Mouse (Mus musculus) forelimb bud, embryonic 11.5 days (tissue): ENCODE measurements around the gene Sap30bp.
A peak's percentile ranks its signal among the peaks of the same experiment; 100 is the strongest.

Experiments
- DNase-seq: peaks from one replicate; pipeline ENCODE4 v3.0.0-alpha.2; 2012; ENCODE audit warnings: low read depth, low spot score

The Sap30bp gene

DNA sequence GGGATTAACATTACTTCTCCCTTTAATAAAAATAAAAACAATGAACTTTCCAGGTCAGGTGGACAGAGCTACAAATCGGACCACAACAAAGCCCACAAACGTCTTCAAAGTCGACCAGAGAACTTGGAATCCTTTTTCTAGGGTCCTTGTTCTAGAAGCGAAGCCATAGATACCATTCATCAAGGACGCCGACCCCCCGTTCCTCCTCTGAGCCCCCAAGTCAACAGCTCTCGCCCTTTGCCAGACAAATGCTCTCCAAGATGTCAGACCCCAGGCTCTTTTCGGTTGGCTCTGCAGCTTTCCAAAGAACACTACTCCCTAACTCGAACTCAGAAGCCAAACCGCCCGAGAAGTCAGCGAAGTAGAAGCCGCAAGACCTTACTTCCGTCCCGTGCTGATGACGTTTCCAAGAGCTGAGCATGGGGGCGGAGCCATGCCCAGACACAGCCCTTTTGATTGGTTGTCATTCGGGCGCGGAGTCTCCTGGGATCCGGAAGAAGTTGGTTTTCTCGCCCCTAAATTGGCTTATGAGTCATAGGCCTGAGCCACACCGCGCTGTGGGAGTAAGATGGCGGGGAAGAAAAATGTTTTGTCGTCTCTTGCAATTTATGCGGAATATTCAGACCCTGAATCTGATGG lies at the start of gene Sap30bp, which contains the start of gene Recql5:
Sap30bp (plus strand) TSS at position 175 of the 639 bp plus-strand sequence.
Recql5 (minus strand) TSS at position 370 of the 639 bp plus-strand sequence.
- peak; percentile 99 for DNase-seq

DNA sequence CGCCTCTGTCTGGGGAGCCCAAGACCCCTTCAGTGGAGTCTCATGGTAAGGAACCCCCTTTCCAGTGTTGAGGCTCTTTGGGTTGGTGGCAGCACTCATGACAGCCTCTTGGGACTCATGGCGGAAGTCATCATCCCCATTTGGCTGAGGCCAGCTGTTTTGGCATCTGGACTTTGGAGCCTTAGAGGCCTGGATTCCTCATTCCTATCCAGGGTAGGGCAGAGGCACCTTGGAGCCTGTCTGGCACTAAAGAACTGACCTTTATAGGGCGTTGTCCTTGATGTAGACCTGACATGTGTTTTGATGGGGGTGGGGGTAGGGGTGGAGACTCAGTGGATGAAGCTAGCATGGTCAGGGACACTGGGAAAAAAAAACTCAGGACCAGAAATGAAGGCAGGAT lies 48.7 kb upstream of the Sap30bp start:
- no peak for DNase-seq

DNA sequence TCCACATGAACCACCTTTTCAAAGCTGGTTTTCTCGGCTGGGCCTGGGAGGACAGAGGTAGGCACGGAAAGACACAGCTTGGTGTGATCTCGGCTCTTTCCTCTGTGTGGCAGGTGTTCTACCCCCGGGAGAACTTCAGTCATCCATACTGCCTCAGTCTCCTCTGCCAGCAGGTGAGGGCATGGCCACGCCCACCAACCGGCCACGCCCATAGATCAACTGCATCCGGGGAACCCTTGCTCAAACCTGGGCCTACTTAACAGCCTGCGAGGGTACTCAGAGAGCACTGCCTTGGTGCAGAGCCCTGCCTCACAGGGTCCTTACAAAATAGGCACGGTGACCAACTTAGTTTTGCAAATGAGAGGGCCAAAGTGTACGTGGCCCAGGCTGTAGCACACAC lies 47.8 kb upstream of the Sap30bp start:
- no peak for DNase-seq

DNA sequence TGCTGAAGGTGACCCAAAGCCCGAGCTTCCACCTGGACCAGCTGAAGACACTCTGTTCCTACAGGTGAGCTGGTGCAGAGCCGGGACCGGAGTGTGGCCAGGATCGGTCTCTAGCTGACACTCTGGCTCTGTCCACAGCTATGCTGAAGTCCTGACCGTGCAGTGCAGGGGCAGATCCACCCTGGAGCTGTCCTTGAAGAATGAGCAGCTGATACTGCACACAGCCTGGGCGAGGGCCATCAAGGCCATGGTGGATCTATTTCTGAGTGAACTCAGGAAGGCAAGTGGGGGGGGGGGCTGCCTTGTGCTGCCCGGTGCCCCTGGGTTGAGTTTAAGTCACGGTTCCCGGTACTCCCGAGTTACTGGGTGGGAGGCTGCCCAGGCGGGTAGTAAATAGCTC lies 46.6 kb upstream of the Sap30bp start:
- no peak for DNase-seq

DNA sequence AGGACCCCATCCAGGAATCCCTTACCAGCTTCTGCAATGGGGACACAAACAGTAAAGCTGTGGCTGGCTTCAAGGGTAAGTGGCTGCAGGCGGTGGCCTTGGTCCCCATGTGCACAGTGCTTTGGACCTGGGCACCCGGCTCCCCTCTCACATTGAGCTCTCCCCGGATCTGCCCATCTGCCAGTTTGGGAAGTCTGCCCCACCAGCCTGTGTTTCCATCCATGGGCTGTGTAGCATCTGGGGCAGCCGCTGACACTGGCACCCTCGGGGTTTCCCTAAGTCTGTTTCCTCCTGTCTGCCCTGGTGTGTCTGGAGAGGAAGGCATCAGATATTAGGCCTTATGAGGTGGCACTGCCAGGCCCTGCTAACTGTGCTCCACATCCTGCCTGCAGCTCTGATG lies 45.1 kb upstream of the Sap30bp start:
- no peak for DNase-seq

DNA sequence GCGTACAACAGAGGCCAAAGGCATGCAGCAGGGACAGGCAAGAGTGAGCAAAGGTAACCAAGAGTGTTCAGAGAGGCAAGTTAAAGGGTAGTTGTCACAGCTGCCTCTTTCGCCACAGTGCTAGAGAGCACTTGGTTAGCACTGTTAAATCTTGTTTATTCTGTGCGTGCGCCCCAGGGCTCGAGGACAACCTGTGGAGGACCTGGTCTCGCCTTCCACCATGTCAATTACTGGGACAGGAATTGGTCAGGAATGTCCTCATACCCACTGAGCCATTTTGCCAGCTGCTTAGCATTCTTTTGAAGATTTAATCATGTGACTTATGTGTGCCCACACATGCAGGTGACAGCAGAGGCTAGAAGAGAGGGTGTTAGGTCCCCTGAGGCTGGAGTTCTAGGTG lies 43.9 kb upstream of the Sap30bp start:
- no peak for DNase-seq

DNA sequence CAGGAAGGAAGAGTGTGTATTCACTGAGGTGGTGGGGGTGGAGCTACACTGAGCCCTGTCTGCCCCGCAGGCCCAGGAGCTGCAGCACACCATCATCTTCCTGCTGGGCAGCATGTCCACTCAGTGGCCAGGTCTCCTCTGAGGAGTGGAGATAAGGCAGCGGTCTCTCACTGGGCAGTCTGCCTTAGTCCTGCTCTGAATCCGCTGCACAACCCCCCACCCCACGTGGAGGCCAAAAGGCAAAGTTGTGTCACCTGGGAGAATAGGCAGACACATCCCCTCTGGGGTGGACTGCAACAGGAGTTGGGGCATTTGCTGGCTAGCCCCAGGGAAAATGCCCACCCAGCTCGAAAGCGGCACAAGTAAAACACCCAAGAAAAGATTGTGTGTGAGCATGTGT lies 40.9 kb upstream of the Sap30bp start:
- no peak for DNase-seq

DNA sequence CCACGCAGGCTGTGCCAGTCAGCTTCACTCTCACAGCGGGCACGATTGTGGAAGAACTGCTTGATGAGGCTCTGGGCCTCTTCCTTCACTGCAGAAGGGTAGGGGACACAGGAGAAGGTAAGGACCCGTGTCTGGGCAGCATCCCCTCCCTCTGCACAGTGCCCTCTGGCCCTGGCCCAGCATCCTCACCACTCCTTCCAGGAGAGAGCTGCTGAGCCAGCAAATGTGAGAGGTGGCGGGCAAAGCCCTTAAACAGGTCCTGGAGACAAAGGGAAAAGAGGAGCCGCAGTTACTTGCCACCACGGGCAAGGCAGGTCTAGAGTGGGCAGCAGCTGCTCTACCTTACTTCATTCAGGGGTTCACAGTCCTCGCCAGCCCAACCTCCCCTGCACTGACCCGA lies 40.0 kb upstream of the Sap30bp start:
- no peak for DNase-seq

DNA sequence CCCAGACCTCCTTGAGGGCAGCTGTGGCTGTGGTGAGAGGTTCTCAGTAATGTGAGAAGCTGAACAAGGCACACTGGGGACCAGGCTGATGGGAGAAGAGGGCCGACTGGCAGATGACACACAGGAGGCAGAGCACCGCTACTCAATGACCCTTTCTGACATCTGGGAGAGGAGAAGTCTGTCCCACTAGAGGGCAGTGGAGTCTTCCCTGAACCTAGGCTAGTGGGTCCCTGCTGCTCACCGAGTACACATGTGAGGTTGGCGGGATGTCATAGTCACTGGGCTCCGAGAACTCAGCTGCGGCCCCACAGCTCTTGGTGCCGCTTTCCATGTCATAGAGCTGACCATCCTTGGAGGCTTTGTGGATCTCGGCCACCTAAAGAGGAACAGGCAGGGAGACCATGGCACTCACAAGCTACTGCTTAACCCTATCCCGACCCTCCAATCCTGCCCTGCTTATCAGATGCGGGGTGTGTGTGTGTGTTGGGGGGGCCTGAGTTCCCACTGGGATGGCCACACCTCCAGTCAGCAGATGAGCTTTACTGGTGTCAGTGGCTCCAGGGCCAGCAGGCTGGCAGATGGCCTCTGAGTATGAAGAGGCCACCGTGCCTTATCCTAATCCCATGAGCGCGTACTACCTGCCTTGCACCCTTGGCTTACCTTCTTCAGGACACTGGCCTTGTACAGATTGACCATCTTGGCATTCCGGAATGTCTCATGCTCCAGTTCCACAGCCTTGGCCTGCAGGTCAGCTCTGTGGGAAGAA lies 38.1 kb upstream of the Sap30bp start:
- DNase-seq: no peak

DNA sequence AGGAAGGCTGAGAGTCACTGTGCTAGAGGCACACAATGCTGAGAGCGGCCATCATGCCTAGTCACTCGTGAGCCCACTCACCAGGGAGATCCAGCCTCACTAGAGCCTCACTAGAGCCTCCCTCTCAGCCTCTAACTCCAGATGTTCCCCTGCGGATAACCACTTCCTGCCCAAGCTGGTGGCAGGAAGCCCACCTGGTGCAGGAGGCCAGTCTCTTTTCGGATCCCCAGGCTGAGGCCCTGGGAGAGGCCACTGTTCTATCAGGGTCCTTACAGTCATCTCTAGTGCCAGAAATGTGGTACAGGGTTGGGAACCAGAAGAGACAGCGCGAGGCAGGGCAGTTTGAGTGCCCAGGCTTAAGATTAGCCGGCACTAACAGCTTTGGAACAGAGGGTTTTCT lies 34.6 kb upstream of the Sap30bp start:
- DNase-seq: no peak

DNA sequence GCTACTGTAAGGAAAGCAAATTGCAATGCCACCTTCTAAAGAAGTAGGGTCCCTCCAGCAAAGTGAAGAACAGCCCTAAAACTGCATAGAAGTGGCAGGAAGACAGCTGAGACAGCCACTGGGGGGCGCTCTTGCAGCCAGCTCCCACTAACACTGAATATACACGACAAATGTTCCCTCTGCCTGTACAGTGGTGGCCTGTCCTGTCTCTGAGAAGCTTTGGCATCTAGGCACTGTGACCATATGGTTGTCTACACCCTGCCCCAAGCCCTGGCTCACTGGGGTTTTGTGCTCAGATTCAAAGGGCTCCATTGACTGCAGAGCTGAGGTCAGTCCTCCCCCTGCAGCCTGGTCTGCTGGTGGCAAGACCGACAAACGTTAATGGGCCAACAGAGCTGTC lies 34.2 kb upstream of the Sap30bp start:
- no peak for DNase-seq

DNA sequence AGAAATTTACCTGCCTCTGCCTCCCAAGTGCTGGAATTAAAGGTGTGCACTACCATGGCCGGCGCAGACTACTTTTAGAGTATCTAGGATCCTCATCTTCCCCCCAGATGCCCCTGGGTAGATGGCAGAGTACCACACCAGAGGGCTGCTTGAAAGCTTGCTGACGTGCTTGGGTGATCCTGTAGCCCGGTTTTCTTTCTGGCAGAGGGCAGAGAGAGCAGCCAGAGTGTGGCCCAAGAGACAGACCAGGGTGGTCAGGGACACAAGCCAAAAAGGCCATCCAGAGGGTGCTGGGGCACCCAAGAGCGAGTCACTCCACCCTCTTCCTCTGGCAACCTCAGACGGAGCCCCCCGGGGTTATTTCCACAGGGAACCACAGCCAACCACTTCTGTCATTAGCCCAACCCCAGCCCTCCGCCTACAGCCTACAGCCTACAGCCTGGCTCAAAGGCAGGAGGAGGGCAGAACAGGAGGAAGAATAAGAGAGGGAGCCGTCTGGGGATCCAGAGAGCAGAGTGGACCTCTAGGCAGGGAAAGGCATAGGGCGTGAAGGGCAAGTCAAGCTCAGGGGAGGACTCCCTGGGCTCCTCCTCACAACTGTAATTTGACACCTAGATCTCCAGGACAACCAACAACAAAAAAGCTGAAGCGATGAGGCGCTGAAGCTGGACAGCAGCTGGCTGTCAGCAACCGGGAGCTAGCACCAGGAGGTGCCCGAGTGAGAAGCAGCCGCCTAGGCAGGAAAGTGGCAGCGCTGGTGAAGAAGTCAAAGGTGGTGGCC lies 33.4 kb upstream of the Sap30bp start, which contains the start of gene Smim5:
Smim5 (plus strand) TSS at position 481 of the 781 bp plus-strand sequence.
- peak; percentile 68 for DNase-seq

DNA sequence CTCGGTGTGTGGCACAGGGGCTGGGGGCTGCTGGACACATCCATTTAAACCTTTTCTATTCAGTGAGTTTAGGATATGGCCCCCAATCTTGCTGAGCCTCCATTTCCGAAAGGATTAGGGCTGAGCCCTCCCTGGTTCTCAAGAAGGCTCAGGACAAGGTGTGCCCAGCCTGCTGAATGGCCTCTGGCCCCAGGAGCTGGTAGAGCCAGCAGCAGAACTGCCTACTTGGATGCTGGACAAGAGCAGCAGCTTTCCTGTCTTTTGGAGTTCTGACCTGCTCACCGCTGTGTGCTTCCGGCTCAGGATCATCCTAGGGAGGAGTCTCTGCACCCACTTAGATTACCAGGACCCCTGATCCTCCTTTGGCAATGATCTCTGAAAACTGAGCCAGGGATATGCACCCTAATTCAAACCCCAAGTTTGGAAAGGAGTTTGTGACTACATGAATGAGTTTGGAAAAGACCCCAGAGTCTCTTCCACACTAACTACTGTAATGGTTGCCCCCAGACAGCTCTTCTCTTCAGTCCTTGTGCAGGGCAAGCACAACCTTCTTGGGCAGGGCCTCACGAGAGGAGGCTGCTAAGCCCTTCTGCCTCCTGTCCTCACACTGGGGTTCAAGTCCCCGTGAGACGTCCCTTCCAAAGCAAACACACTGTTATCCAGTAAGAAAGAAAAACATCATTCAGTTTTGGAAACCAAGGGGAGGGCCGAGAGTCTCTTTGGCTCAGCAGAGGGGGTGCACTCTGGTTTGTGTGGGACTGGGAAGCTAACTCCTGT lies 32.3 kb upstream of the Sap30bp start:
- no peak for DNase-seq

DNA sequence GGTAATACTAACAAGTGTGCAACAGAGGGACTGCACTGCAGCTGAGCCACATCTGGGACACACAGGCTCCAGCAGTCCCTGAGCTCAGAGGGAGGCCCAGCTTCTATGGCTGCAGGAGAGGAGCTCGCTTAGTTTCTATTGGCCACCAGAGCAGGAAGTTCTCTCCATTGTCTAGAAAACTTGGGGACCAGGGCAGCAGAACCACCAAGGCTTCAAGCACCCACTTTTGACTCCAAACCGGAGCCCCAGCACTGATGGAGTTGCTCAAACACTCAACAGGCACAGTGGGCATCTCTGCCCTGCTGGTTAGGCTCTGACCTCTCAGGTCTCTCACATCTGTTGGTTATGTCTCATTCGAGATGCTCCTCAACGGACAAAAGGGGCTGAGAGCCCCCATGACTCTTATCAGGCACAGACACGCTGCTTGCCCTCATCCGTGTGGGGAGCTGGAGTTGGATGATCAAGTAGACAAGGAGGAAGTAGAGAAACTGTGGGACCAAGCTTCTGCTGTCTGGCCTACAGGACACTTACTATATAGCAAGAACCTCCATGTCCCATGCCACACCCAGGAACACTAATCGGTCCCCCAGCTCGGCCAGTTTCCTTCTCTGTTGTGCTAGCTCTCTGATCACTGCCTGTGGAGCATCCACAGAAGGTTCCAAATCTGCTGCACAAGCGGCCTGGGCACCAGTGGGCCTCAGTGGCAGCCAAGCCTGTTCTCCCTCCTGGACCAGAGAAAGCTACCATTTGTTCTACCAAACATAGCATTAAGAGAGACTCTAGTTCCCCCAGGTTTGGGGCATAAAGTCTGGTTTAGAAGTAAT lies 31.5 kb upstream of the Sap30bp start:
- DNase-seq: no peak

DNA sequence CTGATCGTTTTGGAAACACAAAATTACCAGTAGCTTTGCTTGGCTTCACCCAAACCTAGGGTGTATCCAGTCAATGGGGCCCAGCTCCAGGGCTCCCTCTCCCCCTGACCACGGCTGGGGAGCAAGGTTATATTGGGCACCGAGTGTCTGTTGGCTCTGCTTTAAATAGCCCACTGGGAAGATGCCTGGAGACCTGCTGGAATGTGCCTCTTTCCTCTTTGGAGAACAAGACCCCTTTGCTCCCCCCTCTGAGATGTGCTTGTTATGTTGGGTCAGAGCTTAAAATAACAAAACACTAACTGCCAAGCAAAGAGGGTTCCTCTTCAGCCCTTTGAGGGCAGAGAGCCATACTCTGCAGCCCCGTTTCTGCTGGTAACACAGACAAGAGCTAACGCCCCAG lies 30.9 kb upstream of the Sap30bp start:
- DNase-seq: no peak

DNA sequence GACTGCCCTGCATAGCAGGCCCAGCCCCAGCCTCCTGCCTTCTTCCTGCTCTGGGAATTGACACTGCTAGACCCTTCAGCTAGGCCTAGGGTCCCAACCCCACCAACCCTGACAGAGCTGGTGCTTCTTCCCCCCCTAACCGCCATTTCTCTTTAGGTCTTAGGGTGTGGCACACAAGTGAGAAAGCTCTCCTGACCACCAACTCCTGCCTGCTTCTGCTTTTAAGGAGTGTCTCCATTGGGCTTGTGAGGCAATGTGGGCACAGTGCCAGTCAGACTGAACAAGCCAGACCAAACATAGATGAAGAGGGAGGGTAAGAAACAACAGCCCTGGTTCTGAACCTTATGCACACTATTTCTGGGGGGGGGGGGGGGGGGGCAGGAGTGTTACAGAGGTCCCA lies 30.3 kb upstream of the Sap30bp start:
- no peak for DNase-seq

DNA sequence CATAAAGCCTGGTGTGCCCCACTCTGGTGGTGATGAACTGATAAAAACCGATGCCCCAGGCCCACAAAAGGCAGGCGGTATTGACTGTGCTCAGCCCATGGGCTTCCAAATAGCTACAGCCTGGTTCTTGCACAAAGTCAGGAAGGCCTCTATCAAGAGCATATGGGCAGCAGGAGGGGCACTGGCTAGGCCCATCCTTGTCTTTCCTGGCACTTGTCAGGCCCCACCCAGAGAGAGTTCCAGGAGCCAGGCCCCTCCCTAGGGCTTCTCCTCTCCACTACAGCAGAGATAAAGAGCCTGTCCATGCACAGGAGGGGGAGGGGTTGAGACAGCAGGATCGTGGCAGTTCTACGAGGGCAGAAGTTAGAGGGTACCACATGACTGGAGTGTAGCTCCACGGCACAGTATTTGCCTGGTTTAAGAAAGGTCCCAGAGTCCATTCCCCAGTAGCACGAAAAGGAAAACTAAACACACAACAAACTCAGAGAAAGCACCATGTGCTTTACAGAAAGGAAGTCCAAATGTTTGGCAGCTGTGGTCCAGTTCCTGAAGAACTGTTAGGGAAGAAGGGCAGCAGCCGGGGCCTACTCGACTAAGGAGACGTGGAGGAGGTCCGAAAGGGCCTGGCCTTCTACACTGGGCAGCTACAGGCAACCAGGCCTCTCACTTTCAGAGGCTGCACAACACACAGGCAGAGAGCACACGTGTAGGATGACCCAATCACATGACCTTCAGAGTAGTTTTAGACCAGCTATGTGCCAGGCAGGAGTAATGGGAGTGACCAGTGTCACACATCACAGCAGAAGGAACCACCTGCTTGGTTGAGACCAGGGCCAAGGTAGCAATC lies 29.5 kb upstream of the Sap30bp start:
- no peak for DNase-seq

DNA sequence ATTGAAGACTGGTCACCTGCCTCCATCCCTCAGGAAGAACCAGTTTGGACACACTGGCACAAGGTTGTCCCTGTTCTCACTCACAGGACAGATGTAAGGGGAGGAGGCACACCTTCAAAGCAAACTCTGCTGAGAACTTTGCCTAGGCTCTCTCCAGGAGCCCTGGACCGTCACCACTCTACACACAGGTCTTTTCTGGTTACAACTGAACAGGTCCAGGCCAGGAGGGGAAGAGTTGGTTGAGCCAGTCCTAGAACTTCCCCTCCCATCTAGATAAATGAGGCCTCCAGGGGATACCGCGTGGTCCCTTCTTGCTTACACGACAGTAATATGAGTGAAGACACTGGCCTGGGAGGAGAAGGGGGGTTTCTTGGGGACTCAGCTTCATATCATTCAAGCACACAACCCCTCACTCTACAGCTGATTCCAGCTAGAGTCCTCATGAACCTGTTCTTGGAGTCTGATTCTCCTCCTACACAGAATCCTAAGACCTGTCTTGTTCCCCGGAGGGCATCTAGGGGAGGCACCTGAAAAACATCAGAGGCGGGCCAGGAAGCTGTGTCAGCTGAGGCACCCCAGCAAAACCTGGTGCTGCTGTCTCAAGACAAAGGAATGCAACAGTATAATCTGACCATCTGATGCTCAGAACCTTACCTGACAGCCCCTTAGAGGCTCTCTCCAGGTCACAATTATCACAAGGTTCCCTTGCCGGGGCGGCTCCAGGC lies 28.7 kb upstream of the Sap30bp start:
- no peak for DNase-seq
